Mouse (Mus musculus): ENCODE measurements around the gene Stk33.

Gene Stk33

DNA sequence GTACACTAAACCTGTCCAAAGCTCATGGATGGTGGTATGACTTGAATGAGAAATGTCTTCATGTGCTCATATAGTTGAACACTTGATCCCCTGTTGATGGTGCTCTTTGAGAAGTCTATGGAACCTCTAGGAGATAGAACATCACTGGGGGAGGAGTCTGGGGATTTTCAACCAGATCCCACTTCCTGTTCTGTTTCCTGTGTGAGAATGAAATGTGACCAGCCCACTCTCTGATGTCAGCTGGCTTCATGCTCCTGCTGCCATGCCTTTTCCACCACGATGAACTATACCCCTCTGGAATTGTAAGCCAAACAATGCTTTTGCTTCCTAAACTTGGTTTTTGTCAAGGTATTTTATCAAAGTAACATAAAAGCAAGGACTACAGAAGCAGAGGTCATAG lies 81.0 kb downstream of the Stk33 start:
- DNase-seq (ENCODE audit: low spot score), result no peak

DNA sequence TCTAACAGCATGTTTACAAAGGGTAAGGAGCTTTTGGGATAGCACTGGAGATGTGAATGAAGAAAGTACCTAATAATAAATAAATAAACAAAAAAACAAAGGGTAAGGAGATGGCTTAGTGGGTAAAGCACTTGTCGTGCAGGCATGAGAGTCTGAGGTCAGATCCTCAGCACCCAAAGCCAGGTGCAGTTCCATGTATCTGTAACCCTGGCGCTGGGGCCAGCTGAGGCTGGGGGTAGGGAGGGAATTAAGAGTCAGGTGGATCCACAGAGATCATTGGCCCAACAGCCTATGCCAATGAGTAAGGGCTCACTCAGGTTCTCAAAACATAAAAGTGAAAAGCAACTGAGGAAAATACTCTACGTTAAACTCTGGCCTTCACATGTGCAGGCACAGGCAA lies 91.6 kb downstream of the Stk33 start:
- no peak for DNase-seq (ENCODE audit: low spot score)

DNA sequence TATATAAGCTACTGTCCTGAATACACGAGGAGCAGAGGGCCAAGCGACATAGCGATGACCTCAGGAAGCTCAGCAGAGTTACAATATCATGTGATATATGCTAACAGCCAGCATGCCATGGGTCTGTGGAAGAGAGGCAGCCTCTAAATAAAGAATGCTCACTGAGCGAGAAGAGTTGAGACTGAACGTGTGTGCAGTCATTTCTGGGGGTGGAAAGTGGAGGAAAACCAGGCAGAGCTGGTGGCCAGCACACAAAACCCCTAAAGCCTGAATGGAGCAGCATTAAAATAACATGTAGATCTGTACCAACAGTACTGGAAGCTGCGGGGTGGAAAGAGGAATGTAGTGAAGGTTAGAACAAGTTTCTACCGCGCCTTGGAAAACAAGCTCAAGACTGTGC lies 107.2 kb downstream of the Stk33 start:
- no peak for DNase-seq (ENCODE audit: low spot score)

DNA sequence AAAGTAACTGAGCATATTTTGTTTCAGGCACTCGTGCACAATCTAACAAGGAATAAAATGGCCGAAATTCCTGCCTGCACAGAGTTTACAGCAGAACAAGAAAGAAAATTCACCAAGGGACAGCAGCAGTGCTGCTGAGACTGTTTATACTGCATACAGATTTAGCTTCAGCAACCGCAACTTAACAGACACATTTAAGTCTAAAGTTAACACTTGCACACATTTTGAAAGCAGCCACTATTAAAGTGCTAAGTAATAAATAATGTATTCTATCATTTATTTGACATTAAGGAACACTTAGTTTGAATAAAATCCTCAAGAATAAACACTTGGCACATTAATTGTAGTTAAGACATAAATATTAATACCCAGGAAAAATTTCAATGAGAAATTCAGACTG lies 110.1 kb downstream of the Stk33 start:
- no peak for DNase-seq (ENCODE audit: low spot score)

DNA sequence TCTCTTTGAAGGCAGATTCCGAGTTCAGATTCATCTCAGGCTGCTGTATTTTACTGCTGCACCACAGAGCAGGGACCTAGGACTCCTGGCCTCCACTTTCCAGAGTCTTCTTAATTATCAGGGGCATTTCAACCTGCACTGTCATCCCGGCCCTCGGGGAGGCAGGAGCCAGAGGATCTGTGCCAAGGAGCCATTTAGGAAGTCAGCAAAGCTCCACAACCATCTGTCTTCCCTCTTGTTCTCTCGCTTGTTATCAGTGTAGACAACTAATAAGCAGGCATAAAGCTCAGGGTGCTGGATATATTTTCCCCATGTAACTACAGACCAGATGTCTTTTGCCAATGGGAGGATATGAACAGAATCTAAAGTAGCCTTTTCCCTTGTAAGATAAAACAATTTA lies 112.1 kb downstream of the Stk33 start:
- DNase-seq (ENCODE audit: low spot score), result no peak

DNA sequence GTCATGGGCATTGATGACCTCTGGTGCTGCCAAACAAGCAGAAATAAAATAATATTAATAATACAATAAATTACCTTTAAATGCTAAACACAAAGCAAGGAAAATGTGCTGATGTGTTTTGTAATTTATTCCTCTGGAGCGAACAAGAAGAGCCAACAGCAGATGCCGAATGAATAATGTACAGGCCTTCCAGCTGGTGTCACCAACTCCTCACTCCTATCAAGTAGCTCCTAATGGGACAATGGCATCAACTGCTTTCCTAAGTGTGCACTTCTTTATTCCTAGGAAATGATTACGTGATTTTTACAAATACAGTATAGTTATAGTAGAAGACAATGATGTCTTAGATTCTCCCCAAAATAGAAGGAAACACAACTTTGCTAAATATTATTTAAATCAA lies 113.2 kb downstream of the Stk33 start:
- no peak for DNase-seq (ENCODE audit: low spot score)

DNA sequence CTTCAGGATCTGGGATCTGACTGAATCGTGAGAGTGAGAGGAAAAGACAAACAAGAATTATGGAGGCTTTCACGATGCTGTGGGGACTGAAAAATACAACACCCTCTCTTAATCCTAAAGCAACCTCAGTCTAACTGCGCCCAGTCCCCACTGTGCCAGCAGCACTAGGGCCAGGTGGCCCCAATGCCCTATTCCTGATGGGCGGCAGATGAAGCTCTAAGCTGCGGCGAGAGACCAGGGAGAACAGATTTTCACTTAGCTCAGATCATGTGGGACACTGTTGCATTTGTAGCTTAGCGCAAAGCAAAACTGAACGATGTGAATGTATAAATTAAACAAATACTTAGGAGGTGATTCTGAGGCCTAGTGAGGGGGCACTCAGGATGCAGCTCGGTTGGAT lies 113.7 kb downstream of the Stk33 start:
- no peak for DNase-seq (ENCODE audit: low spot score)

DNA sequence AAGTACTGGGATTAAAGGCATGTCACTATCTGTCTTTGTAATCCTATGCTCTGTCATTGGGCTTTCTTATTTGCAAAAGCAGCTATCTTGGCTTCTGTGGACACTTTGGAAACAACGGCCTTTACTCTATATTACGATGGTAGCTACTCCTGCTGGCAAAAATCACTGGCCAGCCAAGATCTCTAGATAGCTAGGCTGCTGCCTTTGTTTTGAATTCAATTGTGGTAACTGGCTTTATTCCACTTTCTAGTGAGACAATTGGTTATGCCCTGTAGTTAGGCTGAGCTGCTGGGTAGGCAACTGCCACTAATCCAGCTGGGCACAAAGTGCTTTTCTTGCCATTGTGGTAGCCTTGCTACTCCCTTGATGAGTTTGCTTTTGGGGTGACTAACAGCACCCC lies 129.4 kb downstream of the Stk33 start:
- DNase-seq (ENCODE audit: low spot score), result no peak

DNA sequence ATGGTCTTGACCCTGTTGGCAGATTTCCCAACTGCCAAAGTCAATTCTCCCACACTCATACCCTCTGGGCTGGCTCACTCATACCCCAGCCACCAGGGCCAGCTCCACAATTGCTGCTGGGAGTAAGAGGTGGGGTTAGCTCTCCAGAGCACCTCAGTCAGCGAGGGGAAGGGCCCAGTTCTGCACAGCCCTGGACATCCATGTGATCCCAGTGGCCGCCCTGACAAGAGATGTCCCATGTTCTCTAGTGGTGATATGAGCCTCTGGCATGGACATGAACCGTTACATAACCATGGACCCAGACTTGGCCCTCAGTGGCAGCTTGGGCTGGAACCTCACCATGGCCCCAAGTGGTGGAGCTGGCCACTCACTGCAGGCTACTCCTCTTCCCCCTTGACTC lies 143.1 kb downstream of the Stk33 start:
- DNase-seq (ENCODE audit: low spot score), result no peak

DNA sequence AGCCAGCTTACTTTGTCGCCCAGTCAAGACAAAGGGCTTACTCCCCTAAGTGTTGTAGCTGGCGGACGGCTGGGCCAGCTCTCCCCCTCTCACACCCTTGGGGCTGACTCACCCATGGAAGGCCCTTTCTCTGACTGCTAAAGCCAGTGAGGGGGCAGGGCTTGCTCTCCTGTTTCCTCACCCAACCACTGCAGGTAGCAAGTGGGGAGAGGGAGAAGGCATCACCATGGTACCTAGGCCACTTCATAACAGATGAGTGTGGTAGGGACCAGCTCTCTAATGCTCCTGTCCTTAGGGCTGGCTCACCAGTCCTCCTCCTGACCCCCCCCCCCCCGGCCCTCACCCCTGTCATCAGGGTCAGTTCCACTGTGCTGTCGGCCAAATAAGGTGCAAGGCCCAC lies 143.5 kb downstream of the Stk33 start:
- no peak for DNase-seq (ENCODE audit: low spot score)

DNA sequence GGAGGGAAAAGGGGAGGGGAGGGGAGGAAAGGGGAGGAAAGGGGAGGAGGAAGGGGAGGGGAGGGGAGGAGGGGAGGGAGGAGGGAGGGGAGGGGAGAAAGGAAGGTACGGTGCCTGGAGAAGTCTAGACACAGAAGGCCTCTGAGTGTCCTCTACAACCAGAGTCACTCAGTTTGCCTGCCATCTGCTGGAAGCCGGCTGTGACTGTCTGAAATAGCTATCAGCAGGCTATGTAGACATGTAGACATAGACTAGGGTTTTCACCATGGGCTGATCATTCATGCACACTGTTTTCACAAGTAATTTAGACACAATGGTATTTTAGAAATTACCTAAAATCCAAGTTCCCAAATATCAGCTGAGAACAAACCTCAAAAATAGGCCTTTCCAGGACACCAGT lies 148.4 kb downstream of the Stk33 start:
- no peak for DNase-seq (ENCODE audit: low spot score)

DNA sequence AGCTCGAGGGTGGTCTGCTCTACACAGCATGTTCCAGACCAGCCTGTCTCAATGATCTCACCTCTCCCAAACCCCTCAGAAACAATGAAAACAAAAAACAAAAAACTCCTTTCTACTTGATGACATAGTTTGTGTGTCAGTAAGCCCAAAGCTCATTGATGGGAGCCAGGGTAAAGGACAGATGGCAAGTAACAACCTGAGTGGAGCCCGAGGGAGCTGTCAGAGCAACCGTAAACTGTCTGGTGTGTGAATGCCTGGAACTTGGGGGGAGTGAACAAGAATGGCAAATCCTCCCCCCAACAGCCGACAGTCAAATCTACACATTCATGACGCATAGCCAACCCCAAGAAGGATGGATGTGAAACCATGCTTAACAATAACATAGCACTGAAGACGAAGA lies 149.8 kb downstream of the Stk33 start:
- DNase-seq (ENCODE audit: low spot score), result no peak

DNA sequence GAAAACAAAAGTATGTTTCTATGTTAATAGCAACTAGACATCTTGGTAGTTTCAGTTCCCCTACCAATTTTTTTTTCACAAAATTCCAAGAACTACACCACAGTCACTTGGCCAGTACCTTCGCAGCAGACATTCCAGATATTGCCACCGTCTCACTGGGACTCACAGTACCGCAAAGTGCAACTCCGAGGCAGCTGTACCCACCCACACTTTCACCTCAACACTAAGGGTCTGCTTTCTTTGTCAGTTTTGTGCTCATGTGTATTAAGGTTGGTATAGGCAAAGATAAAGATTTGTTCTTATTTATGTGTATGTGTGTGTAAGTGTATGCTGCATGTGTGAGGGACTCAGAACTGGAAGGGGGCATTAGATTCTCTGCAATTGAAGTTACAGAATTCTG lies 156.8 kb downstream of the Stk33 start:
- DNase-seq (ENCODE audit: low spot score), result no peak

DNA sequence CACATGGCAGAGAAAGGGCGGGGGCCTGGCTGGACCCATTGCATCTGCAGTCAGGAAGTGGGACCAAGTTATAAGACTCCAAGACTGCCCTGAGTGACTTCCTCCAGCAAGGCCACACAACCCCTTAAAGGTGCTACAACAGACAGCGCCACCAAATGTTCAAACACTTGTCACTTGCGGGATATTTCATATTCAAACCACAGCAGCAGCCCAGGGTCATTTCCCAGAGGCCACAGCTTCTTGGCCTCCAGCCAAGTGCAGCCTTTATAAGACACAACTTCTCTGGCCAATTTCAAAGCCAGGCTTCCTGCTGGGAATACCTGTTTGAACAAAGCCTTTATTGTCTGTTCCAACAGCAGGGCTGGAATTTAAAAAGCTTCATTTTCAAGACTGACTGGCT lies 162.3 kb downstream of the Stk33 start:
- no peak for DNase-seq (ENCODE audit: low spot score)

DNA sequence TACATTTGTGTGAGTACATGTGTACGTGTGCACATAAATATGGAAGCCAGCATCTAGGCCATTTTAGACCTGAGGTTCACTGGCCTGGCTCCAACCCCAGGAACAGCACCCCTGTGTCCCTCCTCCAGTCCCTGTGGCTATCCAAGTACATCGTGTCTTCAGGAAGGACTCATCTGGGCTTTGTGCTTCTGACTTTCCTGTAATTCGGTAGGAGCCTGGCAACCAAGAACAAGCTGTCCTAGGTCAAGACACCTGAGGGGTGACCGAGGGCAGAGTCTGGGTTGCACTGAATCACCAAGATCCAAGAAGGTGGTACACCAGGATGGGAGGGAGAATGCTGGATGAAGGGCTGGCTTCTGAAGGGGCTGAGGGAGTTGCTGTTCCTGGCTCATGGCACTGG lies 163.0 kb downstream of the Stk33 start:
- no peak for DNase-seq (ENCODE audit: low spot score)

DNA sequence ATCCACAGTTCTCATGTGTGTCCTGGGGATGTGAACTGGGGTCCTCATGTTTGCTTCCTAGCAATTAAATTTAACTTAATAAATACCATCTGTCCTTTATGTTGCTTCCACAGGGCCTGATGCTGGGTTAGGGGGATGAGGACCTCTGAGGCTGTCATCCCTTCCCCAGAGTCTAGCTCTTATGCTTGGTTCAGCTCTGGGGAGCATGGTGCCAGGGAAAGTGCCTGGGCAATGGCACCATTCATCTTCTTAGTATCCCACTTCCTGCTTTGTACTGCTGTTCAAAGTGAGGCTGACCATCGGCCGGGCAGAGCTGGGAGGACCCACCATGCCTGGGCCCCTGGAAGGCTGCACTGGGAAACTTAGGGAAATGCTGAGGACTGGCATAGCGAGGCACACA lies 163.7 kb downstream of the Stk33 start:
- no peak for DNase-seq (ENCODE audit: low spot score)

DNA sequence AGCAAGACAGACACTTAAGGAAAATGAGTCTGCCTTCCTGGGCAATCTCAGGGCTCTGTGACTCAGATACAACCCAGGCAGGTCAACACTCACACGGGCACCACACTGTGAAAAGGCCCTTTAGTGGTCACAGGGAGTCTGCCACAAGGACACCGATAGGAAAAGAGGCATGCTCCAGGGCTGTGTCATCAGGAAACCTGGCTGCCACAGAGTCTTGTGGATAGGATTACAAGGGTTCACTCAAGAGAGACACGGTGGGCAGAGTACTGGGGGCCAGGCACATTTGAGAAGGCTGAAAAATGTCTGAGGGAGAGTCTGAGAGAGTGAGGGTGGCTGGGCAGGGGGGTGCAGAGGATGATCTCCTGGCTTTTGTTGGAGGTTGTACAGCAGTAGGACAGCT lies 164.6 kb downstream of the Stk33 start:
- DNase-seq (ENCODE audit: low spot score), result no peak

DNA sequence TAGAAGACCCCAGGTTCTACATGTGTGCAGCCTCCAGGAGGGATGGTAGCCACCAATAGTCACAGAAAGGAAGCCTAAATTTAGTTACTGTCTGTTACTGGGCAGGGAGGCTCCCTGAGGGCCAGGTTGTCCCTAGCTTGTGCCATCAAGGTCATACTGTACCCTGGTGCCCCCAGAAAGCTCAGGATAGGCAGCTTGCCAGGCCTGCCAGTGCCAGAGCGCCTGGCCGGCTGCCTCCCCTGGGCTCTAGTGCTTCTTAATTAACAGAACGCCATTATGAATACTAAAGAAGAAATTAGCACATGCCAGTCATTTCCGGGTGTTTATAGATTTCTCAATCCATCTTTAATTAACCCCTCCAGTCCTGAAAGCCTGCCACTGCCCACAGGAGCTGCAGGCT lies 169.8 kb downstream of the Stk33 start:
- DNase-seq (ENCODE audit: low spot score), result no peak

DNA sequence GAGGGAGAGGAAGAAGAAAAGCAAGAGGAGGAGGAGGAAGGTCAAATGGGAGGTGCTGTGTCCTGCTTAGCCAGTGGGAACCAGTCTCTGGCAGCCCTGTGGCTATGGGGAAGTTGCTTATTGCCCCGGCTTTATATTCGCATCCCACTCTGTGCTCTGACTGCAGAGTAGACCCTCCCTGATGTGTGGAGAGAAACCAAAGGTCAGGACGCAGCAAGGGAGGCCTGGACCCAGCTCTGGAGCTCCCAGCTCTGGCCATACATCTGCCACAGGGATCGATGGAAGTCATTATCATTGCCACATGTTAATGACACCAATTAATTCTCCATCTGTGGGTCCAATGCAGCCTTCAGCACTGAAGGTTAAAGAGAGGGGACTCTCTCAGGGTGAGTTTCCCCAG lies 171.5 kb downstream of the Stk33 start:
- DNase-seq (ENCODE audit: low spot score), result no peak

DNA sequence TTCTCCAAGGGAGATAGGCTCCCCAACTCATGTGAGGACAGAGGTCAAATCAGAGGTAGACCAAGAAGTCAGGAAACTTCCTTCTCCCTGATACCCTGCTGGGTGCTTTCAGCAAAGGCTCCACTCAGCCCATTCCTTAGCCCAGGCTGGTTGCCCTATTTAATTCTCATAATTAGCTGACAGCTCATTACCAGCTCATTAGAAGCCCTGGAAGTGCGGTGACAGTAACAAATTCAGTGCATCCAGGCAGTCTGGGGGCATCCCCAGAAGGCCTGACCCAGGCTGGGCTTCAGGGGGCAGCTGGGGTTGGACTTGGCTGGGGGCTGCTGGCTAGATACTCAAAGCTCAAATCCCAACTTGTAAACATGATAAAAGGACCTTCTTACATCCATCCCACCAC lies 172.7 kb downstream of the Stk33 start:
- no peak for DNase-seq (ENCODE audit: low spot score)

DNA sequence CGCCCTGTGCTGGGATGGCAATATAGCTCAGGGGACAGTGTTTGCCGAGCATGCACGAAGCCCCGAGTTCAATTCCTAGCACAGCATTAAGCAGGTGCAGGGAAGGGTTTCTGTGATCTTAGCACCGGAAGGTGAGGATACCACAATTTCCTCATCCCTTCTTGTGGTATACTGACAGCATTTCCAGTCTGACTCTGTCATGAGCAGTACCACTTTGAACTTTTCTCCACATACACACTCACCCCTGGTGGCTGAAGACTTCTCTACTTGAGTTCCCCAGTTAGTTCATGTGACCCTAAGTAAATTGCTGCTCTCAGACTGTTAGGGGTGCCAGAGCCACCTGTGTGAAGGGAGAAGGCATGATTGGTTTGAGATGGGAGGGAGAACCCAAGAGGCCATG lies 173.3 kb downstream of the Stk33 start:
- no peak for DNase-seq (ENCODE audit: low spot score)

DNA sequence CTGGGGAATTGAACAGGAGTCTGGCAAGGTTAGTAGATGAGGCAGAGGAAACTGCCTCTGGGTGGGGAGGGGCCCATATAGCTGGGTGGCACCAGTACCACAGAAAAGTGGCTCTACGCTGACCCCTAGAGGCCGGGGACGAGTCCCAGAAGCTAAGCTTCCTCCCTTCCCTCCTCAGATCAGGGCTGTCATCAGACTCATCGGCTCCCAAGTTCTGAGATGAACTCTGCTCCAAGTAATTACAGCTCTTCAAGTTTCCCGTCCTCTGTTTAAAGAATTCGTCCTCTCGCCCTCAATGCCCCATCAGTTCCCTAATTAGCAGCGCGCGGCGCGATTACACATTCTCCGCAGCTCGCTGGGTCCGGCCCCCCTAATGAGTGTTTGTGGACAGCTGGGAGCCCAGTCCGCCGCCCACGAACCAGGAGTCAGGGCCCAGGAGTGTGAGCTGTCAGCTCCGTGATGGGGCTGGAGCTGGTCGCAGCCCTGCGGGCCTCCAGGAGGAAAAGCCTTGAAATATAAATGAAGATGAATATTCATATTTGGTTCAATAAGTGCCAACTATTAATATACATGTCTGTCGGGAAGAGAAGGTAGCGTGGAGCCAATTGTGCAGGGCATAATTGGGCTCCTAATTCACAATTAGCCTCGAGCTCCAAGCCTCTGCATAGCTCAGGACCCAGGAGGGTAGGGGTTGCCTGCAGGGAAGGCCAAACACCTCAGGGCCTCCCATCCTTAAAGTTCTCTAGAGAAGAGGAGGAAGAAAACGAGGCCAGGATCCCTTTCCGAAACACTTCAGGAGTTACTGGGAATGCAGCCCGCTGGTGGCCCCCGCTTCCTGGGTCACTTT lies 183.2 kb downstream of the Stk33 start:
- peak; percentile 15 for DNase-seq (ENCODE audit: low spot score)

DNA sequence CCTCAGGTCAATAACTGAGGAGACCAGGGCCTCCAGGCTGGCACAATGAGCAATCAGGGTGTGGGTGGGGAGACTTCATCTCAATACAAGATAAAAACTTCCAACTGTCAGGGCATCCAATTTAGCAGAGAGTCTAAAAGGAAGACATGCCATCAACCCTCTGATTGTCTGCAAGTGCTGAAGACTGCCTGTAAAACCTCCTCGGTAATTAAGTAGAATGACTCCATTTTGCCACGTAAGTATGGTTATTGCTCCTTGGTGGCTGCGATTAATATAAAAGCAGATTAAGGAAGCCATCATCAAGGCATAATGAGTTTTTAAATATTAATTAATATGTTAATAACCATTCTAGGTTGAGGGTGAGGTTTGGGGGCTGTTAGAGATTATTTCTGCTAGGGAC lies 187.5 kb downstream of the Stk33 start:
- no peak for DNase-seq (ENCODE audit: low spot score)

DNA sequence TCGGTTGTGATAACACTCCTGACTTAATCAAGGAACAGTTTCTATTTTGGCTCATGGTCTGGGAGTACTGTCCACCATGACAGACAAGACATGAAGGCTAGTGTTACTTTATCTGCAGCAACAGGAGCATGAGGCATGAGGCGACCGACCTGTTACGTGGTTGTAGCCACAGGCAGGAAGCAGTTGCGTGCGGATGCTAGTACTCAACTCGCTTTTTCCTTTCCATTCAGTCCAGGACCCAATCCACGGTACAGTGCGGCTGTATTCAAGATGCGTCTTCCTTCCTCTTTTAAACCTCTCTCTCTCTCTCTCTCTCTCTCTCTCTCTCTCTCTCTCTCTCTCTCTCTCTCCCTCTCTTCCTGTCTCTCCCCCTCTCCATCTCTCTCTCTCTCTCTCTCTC lies 194.1 kb downstream of the Stk33 start:
- DNase-seq (ENCODE audit: low spot score), result no peak

DNA sequence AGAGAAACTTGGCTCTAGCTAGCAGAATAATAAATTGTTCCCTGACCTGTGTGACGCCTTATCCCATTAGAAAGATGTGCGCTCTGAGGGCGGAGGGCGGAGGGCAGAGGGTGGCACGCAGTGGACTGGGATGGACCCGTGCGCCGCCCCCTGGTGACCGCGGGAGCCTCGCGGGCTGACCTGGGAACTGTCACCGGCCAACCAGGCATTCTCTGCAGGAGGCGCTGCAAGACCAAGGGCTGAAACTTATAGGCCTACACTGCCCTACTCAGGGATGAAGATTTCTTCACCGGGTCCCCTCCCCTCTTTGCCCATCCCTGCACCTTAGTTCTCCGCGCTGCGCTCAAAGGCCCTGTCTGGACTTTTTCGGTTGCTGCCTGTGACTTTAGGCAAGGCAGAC lies 197.6 kb downstream of the Stk33 start:
- no peak for DNase-seq (ENCODE audit: low spot score)

Data from urinary bladder, postnatal 10 days (tissue).